8 mouse cellular contexts compared by ENCODE assay signal in the genomic region with DNA sequence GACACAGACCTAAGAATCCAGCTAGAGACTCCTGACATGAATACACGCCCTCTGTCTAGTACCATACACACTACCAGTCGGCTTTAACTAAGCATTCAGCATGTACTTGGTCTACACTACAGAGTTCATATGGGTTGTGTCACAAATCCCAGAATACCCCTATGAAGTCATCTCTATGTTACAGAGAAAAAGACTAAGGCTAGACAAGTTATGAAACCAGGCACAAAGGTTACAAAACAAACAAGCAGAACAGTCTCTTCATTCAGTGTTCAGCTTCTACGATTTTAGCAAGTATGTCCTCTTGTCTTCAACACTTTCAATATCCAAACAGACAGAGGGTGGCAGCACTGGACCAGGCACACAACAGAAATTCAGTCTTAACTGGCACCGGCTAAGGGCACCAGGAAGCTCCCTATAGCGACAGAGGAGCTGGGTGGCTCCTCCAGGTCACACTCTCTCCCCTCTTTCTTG. TPM values are rescaled to one million over a fixed set of nuclear protein-coding genes. Genes with fewer than 3 reads are reported as not detected.
DNase-seq lines count a peak whose midpoint lies in the region; ATAC-seq lines count a peak whose summit lies in the region.

No protein-coding gene starts in this region.

- H3K4me1 ChIP-seq in liver, embryonic 11.5 days (replicated peaks; ENCODE audit: control insufficient read depth, insufficient read depth, low read length): peaks cover 3% of the 10 kb centered on the region; the same call in 1 of the 2 replicates

- ATAC-seq in liver, embryonic 11.5 days (replicated peaks; ENCODE audit: low FRiP score): peak; percentile 26; the same call in 1 of the 2 replicates

- H3K27ac ChIP-seq in liver, embryonic 11.5 days (ENCODE audit: low read depth, low read length): no peak overlapping the region

- no peaks in the 10 kb centered on the region for H3K27me3 ChIP-seq in liver, embryonic 11.5 days (replicated peaks; ENCODE audit: control insufficient read depth, insufficient read depth, low read length)

- intact Hi-C loops in gastrocnemius, postnatal 36 days (cut with DNase I): loop anchor here (5.0 kb wide), 1 partner anchor 71 kb away; no protein-coding TSS in a partner anchor

- no peak overlapping the region for H3K4me3 ChIP-seq in liver, embryonic 11.5 days (ENCODE audit: low read depth, low read length)

- H3K4me2 ChIP-seq in liver, embryonic 11.5 days: no peak overlapping the region

- no peak overlapping the region for H3K9ac ChIP-seq in liver, embryonic 11.5 days (ENCODE audit: low read depth, low read length)

- DNase-seq in spleen, adult 18-20 months: peak; percentile 18 to 49
- no peak for DNase-seq in spleen, adult 12 weeks (ENCODE audit: low spot score)
- peak; percentile 77 for DNase-seq in cerebellum, adult 9-11 months
- DNase-seq in gastrocnemius, postnatal 36 days: peak; percentile 22 to 43
- peak; percentile 87 for DNase-seq in kidney, adult 9 months
- DNase-seq in liver, embryonic 11.5 days (ENCODE audit: low spot score): no peak
- peak; percentile 44 for DNase-seq in ovary, postnatal 14 days (ENCODE audit: low spot score)
- DNase-seq in thymus, postnatal 36 days: peak; percentile 24 to 33

- WGBS in liver, embryonic 11.5 days: 60% methylated on average over 5 of the region's 5 CpGs

- H3K9me3 ChIP-seq in liver, embryonic 11.5 days (ENCODE audit: control insufficient read depth, low read length): no peaks in the 10 kb centered on the region

- H3K36me3 ChIP-seq in liver, embryonic 11.5 days (ENCODE audit: control insufficient read depth, insufficient read depth, low read length): peaks cover 7% of the 10 kb centered on the region; the same call in 1 of the 2 replicates

RNA-seq across cellular contexts. Expression of a gene that starts 15.1 kb away (rescaled TPM):
- not detected for total RNA-seq in gastrocnemius, postnatal 36 days (2021)
- polyA plus RNA-seq in liver, embryonic 11.5 days (2014; fragmentation: Nextera tagmentation; extraction: Ambion mirVana): not detected in 2 replicates

RNA-seq across cellular contexts. Expression of a gene that starts 35.8 kb away (rescaled TPM):
- 1,000 to 10,000 TPM; 1,148 to 1,175 TPM for total RNA-seq in gastrocnemius, postnatal 36 days (2021)
- polyA plus RNA-seq in liver, embryonic 11.5 days (2014; fragmentation: Nextera tagmentation; extraction: Ambion mirVana): 489 and 511 TPM in 2 replicates

RNA-seq across cellular contexts. Expression of a gene that starts 47.4 kb away (rescaled TPM):
- total RNA-seq in gastrocnemius, postnatal 36 days (2021): 10 to 100 TPM; 25.8 to 37.3 TPM
- 28.7 and 32.6 TPM in 2 replicates for polyA plus RNA-seq in liver, embryonic 11.5 days (2014; fragmentation: Nextera tagmentation; extraction: Ambion mirVana)

Comparison
In these comparisons a context has a peak if more than half of its experiments do, and no peak if none do; other contexts are left out.
1. DNase-seq: peak in spleen, adult 18-20 months (2 of 2), cerebellum, adult 9-11 months (single experiment), gastrocnemius, postnatal 36 days (2 of 2), kidney, adult 9 months (single experiment), ovary, postnatal 14 days (single experiment) and thymus, postnatal 36 days (2 of 2); none in spleen, adult 12 weeks (single experiment) and liver, embryonic 11.5 days (single experiment).